Mouse (Mus musculus) olfactory bulb, adult 2 months (tissue): ENCODE data around the gene Rdh5.

Experiments
- CTCF ChIP-seq: fragments of 200-500 bp; IDR thresholded peaks from 2 replicates; pipeline ENCODE4 v1.5.1; 2012; ENCODE audit warnings: low read depth, mild to moderate bottlenecking, low read length, moderate library complexity; ENCODE audit not compliant: insufficient read depth
- POLR2A ChIP-seq: fragments of 200-500 bp; IDR thresholded peaks from 2 replicates; pipeline ENCODE4 v1.6.1; 2012; ENCODE audit warnings: mild to moderate bottlenecking, low read depth, low read length, moderate library complexity; ENCODE audit not compliant: insufficient read depth

- TF ChIP-seq CTCF (no peak), POLR2A (no peak)
Observed at GRCm38 (mm10) chr10:128950208-128950887, 27.7 kb upstream of the Rdh5 start.
